Mouse (Mus musculus): ENCODE data around the gene Gm4871. TPM values are rescaled to one million over a fixed set of nuclear protein-coding genes. Genes with fewer than 3 reads are reported as not detected.
A peak's percentile ranks its signal among the peaks of the same experiment; 100 is the strongest.
"Not testable (repeated sequence)": the region's sequence is repeated elsewhere in the genome, so short reads cannot be mapped to it uniquely, and the experiment has no call there.

The Gm4871 gene
- polyA plus RNA-seq, 1 experiment from 2014 or later, result not detected

DNA sequence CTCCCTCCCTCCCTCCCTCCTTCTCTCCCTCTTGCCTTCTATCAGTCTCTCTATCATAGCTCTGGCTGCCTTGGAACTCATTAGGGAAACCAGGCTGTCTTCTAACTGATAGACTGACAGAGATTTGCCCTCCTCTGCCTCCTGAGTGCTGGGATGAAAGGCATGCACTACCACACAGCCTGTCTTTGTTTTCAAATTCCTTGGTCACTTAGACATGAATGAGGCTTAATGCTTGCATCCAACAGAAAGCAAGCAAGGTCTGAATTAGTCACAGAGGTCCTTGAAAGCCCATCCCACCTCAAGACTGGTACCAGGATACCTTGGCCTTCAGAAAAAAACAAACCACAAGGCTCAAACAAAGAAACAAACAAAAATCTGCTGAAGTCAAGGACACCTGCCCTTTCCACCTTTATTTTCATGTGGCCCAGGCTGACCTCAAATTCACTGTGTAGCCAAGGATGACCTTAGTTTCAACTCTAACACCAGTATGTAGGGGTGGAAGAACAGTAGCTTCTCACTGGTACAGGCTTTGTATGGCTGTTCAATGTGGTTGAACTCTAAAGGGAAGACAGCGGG lies 32.3 kb upstream of the Gm4871 start:
- no peak for TF ChIP-seq EP300 (IDR thresholded peaks at IDR 0.05; ENCODE audit: low read depth)
- no peak for TF ChIP-seq CTCF (IDR thresholded peaks at IDR 0.05; ENCODE audit: low read depth)
- H3K9me3 ChIP-seq (ENCODE audit: low read length), result no peaks in the 10 kb centered on the region
- DNase-seq (no peak), ATAC-seq (no peak)
- no peaks in the 10 kb centered on the region for H3K4me1 ChIP-seq (ENCODE audit: insufficient read depth)
- WGBS (ENCODE audit: insufficient replicate concordance), result 88% methylated on average over 1 of the region's 1 CpGs
- H3K36me3 ChIP-seq (replicated peaks; ENCODE audit: insufficient read depth, low read length), result no peaks in the 10 kb centered on the region
- no peaks in the 10 kb centered on the region for H3K27me3 ChIP-seq (ENCODE audit: insufficient read depth, low read length)
- H3K27ac ChIP-seq (ENCODE audit: low read depth), result no peak overlapping the region
- H3K4me2 ChIP-seq (ENCODE audit: low read depth, low read length), result no peak overlapping the region
- no peak overlapping the region for H3K4me3 ChIP-seq (ENCODE audit: low read depth, low read length)
- H3K9ac ChIP-seq (replicated peaks), result no peak overlapping the region

DNA sequence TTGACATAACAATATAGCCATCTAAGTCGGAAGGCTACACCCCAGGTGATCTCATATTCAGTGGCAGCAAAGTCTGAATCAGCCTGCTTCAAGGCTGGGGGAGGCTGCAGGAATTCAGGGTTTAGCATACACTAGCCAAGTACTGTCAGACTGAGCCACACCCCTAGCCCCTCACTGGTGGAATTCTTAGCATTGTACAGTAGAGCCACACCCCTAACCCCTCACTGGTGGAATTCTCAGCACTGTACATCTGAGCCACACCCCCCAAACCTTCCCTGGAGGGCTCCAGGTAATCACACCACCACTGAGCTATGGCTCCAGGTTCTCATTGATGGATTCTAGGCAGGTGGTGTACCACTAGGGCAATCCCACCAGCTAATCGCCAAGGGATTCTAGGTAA lies 27.0 kb upstream of the Gm4871 start:
- no peaks in the 10 kb centered on the region for H3K27me3 ChIP-seq (ENCODE audit: insufficient read depth, low read length)
- no peak overlapping the region for H3K4me3 ChIP-seq (ENCODE audit: low read depth, low read length)
- no peak overlapping the region for H3K27ac ChIP-seq (ENCODE audit: low read depth)
- H3K9ac ChIP-seq (replicated peaks), result no peak overlapping the region
- TF ChIP-seq EP300 (IDR thresholded peaks at IDR 0.05; ENCODE audit: low read depth) (no peak), CTCF (IDR thresholded peaks at IDR 0.05; ENCODE audit: low read depth) (no peak)
- DNase-seq (no peak), ATAC-seq (no peak)
- 65% methylated on average over 2 of the region's 2 CpGs for WGBS (ENCODE audit: insufficient replicate concordance)
- H3K9me3 ChIP-seq (ENCODE audit: low read length), result no peaks in the 10 kb centered on the region
- H3K4me2 ChIP-seq (ENCODE audit: low read depth, low read length), result no peak overlapping the region
- no peaks in the 10 kb centered on the region for H3K4me1 ChIP-seq (ENCODE audit: insufficient read depth)
- H3K36me3 ChIP-seq (replicated peaks; ENCODE audit: insufficient read depth, low read length), result no peaks in the 10 kb centered on the region

DNA sequence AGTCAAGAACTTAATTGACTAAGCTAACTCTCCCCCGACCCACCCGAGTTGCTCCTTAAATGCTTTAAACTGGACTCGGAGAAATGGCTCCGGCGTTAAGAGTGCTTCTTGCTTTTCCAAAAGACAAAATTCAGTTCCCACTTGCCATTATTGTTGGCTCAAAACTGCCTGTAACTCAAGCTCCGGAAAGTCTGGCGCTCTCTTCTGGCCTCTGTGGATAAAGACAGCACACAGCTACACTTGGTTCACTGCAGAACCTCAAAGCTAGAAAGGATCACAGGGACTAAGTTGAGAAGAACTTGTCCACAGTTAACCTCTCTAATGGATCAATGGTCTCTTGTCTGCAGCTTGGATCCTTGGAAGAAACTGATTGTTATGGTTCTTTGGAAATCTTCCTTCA lies 26.2 kb upstream of the Gm4871 start:
- no peak overlapping the region for H3K9ac ChIP-seq (replicated peaks)
- 82% methylated on average over 7 of the region's 7 CpGs for WGBS (ENCODE audit: insufficient replicate concordance)

DNA sequence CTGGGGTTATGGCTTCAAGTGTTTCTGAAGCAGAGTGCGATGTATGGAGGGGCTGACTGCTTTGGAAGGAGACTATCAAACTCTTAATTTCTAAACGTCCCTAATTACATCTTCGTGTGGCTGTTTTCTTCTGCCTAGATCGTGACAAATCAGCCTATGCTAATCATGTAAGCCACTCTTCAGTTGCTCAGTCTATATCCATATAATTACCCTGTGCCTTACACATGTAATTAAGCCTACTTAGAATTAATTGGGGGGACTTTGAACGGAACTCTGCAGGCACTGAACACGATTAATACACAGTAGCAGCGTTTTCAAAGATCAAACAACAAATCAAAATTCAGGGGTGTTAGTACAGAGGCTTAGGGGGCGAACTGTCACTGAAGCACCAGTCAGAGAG lies 25.4 kb upstream of the Gm4871 start:
- Histone ChIP-seq H3K9ac (replicated peaks) (no peak overlapping the region), H3K9me3 (ENCODE audit: low read length) (no peaks in the 10 kb centered on the region), H3K36me3 (replicated peaks; ENCODE audit: insufficient read depth, low read length) (no peaks in the 10 kb centered on the region), H3K4me2 (ENCODE audit: low read depth, low read length) (no peak overlapping the region), H3K27ac (ENCODE audit: low read depth) (no peak overlapping the region), H3K4me3 (ENCODE audit: low read depth, low read length) (no peak overlapping the region), H3K27me3 (ENCODE audit: insufficient read depth, low read length) (no peaks in the 10 kb centered on the region), H3K4me1 (ENCODE audit: insufficient read depth) (no peaks in the 10 kb centered on the region)
- ATAC-seq (no peak), DNase-seq (no peak)
- 80% methylated on average over 8 of the region's 8 CpGs for WGBS (ENCODE audit: insufficient replicate concordance)
- TF ChIP-seq CTCF (IDR thresholded peaks at IDR 0.05; ENCODE audit: low read depth) (no peak), EP300 (IDR thresholded peaks at IDR 0.05; ENCODE audit: low read depth) (no peak)

More for the DNA sequence above, 26.2 kb upstream of the Gm4871 start:
- Histone ChIP-seq H3K4me1 (ENCODE audit: insufficient read depth) (no peaks in the 10 kb centered on the region), H3K27ac (ENCODE audit: low read depth) (no peak overlapping the region), H3K4me2 (ENCODE audit: low read depth, low read length) (no peak overlapping the region), H3K9me3 (ENCODE audit: low read length) (no peaks in the 10 kb centered on the region), H3K36me3 (replicated peaks; ENCODE audit: insufficient read depth, low read length) (no peaks in the 10 kb centered on the region), H3K27me3 (ENCODE audit: insufficient read depth, low read length) (no peaks in the 10 kb centered on the region), H3K4me3 (ENCODE audit: low read depth, low read length) (no peak overlapping the region)
- ATAC-seq, result no peak
- no peak for DNase-seq
- TF ChIP-seq EP300 (IDR thresholded peaks at IDR 0.05; ENCODE audit: low read depth) (no peak), CTCF (IDR thresholded peaks at IDR 0.05; ENCODE audit: low read depth) (no peak)

DNA sequence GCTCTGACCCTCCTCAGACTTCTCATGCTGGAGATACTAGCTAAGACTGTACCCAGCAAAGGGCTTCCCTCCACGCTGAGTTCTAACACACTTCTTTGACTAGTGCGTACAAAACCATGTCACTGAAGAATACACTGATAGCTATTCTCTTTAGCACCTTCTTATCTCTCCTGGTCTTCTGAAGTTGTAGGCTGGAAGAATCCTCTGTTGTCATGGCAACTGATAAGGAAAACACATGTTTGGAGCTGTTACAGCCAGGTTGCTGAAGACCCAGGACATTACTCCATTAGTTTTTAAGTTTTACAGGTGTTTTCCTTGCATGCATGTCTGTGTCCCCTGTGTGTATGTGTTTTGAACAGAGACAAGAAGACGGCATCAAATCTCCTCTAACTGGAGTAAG lies 21.6 kb upstream of the Gm4871 start:
- not testable (repeated sequence) for H3K4me1 ChIP-seq (ENCODE audit: insufficient read depth); ATAC-seq

DNA sequence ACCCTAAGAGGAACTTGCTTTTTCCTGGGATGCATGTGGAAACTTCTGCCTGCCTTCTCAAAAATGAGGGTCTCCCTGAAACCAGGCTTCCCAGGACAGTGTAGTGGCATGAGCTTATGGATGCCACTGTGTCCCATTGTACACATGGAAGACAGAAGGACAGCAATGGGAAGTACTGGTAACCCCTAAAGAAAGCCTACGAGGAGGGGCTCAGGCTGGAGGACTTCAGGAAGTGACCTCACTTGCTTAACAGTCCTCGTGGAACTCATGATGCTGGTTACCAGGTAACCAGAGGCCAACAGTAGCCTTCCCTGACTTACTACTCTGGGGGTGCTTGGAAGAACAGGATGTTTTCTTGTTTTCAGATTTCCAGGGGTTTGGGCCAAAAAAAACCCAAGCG lies 10.1 kb upstream of the Gm4871 start, which contains the start of gene 1700018F24Rik:
Gene 1700018F24Rik, plus strand, starts transcription at position 301 of the 400 bp plus-strand sequence.
- H3K9me3 ChIP-seq (ENCODE audit: low read length); ATAC-seq; DNase-seq; H3K4me3 ChIP-seq (ENCODE audit: low read depth, low read length); H3K4me2 ChIP-seq (ENCODE audit: low read depth, low read length); H3K27me3 ChIP-seq (ENCODE audit: insufficient read depth, low read length); H3K4me1 ChIP-seq (ENCODE audit: insufficient read depth); H3K9ac ChIP-seq (replicated peaks); H3K36me3 ChIP-seq (replicated peaks; ENCODE audit: insufficient read depth, low read length); H3K27ac ChIP-seq (ENCODE audit: low read depth): not testable (repeated sequence)
- WGBS (ENCODE audit: insufficient replicate concordance), result 44% methylated on average over 3 of the region's 3 CpGs

More for the DNA sequence above, 21.6 kb upstream of the Gm4871 start:
- H3K4me2 ChIP-seq (ENCODE audit: low read depth, low read length); H3K9me3 ChIP-seq (ENCODE audit: low read length); H3K36me3 ChIP-seq (replicated peaks; ENCODE audit: insufficient read depth, low read length); H3K4me3 ChIP-seq (ENCODE audit: low read depth, low read length); H3K27ac ChIP-seq (ENCODE audit: low read depth); H3K27me3 ChIP-seq (ENCODE audit: insufficient read depth, low read length); DNase-seq; H3K9ac ChIP-seq (replicated peaks): not testable (repeated sequence)
- WGBS (ENCODE audit: insufficient replicate concordance), result 47% methylated on average over 3 of the region's 3 CpGs

DNA sequence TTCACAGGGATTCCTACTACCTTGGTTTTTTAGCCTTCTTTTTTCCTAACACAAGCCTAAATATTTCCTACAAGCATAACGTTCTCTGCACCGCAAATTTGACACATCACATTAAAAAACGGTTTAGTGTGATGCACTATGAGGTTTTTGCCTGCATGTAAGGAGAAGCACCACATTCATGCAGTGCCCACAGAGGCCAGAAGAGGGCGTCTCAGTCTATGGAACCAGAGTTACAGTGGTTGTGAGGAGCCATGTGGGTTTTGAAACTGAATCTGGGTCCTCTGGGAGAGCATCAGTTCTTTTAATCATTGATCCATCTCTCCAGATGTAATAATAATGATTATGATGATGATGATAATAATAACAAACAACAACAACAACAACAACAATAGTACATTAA lies 9.1 kb upstream of the Gm4871 start:
- Histone ChIP-seq H3K27ac (ENCODE audit: low read depth) (no peak overlapping the region), H3K9ac (replicated peaks) (no peak overlapping the region), H3K4me1 (ENCODE audit: insufficient read depth) (no peaks in the 10 kb centered on the region), H3K4me3 (ENCODE audit: low read depth, low read length) (no peak overlapping the region), H3K4me2 (ENCODE audit: low read depth, low read length) (no peak overlapping the region), H3K27me3 (ENCODE audit: insufficient read depth, low read length) (no peaks in the 10 kb centered on the region), H3K9me3 (ENCODE audit: low read length) (no peaks in the 10 kb centered on the region), H3K36me3 (replicated peaks; ENCODE audit: insufficient read depth, low read length) (no peaks in the 10 kb centered on the region)
- TF ChIP-seq CTCF (IDR thresholded peaks at IDR 0.05; ENCODE audit: low read depth) (peak; percentile 53), EP300 (IDR thresholded peaks at IDR 0.05; ENCODE audit: low read depth) (no peak)
- ATAC-seq, result no peak
- DNase-seq, result peak; percentile 33
- whole genome bisulfite sequencing (ENCODE audit: insufficient replicate concordance), result 41% methylated on average over 4 of the region's 4 CpGs

DNA sequence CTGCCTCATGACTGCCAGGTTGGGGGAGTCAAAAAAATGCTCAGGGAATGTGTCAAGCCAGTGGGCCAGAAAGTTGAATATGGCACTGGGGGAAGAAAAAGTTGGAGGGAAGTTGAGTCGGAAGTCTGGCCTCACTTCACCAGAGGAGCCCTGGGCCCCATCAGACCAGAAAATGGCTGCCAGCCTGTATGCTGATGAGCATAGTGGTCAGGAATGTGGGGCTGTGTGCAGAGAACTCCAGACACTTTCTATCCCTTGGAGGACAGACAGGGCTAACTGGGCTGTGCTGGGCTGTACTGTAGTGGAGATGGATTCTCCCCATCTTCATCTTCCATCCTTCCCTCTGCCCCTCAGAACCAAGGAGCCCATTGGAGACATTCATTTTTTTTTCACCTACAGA lies 2.1 kb downstream of the Gm4871 start:
- H3K9ac ChIP-seq (replicated peaks); H3K4me3 ChIP-seq (ENCODE audit: low read depth, low read length); H3K4me2 ChIP-seq (ENCODE audit: low read depth, low read length); H3K9me3 ChIP-seq (ENCODE audit: low read length); DNase-seq; H3K27me3 ChIP-seq (ENCODE audit: insufficient read depth, low read length); ATAC-seq; H3K36me3 ChIP-seq (replicated peaks; ENCODE audit: insufficient read depth, low read length); H3K27ac ChIP-seq (ENCODE audit: low read depth); H3K4me1 ChIP-seq (ENCODE audit: insufficient read depth): not testable (repeated sequence)
- 74% methylated on average over 1 of the region's 1 CpGs for WGBS (ENCODE audit: insufficient replicate concordance)

DNA sequence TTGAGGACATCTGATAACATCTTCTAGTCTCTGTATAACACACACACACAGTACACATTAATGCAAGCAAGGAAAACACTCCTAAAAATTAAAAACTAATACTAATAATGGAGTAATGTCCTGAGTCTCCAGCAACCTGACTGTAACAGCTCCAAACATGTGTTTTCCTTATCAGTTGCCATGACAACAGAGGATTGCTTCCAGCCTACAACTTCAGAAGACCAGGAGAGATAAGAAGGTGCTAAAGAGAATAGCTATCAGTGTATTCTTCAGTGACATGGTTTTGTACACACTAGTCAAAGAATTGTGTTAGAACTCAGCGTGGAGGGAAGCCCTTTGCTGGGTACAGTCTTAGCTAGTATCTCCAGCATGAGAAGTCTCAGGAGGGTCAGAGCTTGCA lies 11.8 kb downstream of the Gm4871 start:
- WGBS (ENCODE audit: insufficient replicate concordance), result 36% methylated on average over 1 of the region's 1 CpGs
- not testable (repeated sequence) for H3K9ac ChIP-seq (replicated peaks); H3K9me3 ChIP-seq (ENCODE audit: low read length); H3K4me1 ChIP-seq (ENCODE audit: insufficient read depth); H3K27me3 ChIP-seq (ENCODE audit: insufficient read depth, low read length); H3K36me3 ChIP-seq (replicated peaks; ENCODE audit: insufficient read depth, low read length); H3K4me2 ChIP-seq (ENCODE audit: low read depth, low read length); H3K27ac ChIP-seq (ENCODE audit: low read depth); DNase-seq; H3K4me3 ChIP-seq (ENCODE audit: low read depth, low read length); ATAC-seq
